Mouse (Mus musculus) heart, embryonic 14.5 days (tissue): ENCODE measurements around the gene Isg20l2. TPM values are rescaled to one million over a fixed set of nuclear protein-coding genes. Genes with fewer than 3 reads are reported as not detected.
A peak's percentile ranks its signal among the peaks of the same experiment; 100 is the strongest.

Experiments used
- ATAC-seq: fragments of 200-750 bp; cut with Nextera tagmentation; 2 replicates; pipeline ENCODE4 v1.8.0; 2017; ENCODE audit warnings: low read depth, moderate TSS enrichment; ENCODE audit not compliant: insufficient number of reproducible peaks, insufficient read depth, low FRiP score
- H3K27ac ChIP-seq, 2 experiments: fragments of 200-500 bp in 1 of 2; fragments of 300-500 bp in 1 of 2; sonication (generic) in 1 of 2; replicated peaks in 1 of 2; 2 replicates each; pipeline ENCODE4 v1.5.1; 2012 to 2014; ENCODE audit warnings: low read depth in 2 of 2, low read length in 2 of 2, control low read depth in 1 of 2, mild to moderate bottlenecking in 1 of 2, mixed read lengths in 1 of 2; ENCODE audit not compliant: control insufficient read depth in 1 of 2, insufficient read depth in 1 of 2
- H3K27me3 ChIP-seq: fragments of 300-500 bp; sonication (generic); 2 replicates; pipeline ENCODE4 v1.6.1; 2014; ENCODE audit warnings: mild to moderate bottlenecking, low read length, control low read depth; ENCODE audit not compliant: control insufficient read depth, insufficient read depth
- H3K36me3 ChIP-seq: fragments of 300-500 bp; sonication (generic); 2 replicates; pipeline ENCODE4 v1.6.1; 2014; ENCODE audit warnings: mild to moderate bottlenecking, control low read depth, low read length, mixed read lengths; ENCODE audit not compliant: control insufficient read depth, insufficient read depth
- H3K4me1 ChIP-seq, 2 experiments: fragments of 200-500 bp in 1 of 2; fragments of 300-500 bp in 1 of 2; sonication (generic) in 1 of 2; 2 replicates each; pipeline ENCODE4 v1.6.1; 2012 to 2014; ENCODE audit warnings: low read length in 2 of 2, control low read depth in 1 of 2, mixed read lengths in 1 of 2; ENCODE audit not compliant: control insufficient read depth in 2 of 2, insufficient read depth in 2 of 2
- H3K4me2 ChIP-seq: fragments of 300-500 bp; sonication (generic); 2 replicates; pipeline ENCODE4 v1.6.1; 2014; ENCODE audit warnings: mild to moderate bottlenecking, low read length
- H3K4me3 ChIP-seq, 2 experiments: fragments of 200-500 bp in 1 of 2; fragments of 300-500 bp in 1 of 2; sonication (generic) in 1 of 2; 2 replicates each; pipeline ENCODE4 v1.5.1; 2012 to 2014; ENCODE audit warnings: low read length in 2 of 2, mild to moderate bottlenecking in 2 of 2, control low read depth in 1 of 2, low read depth in 1 of 2, moderate library complexity in 1 of 2; ENCODE audit not compliant: control insufficient read depth in 1 of 2, insufficient read depth in 1 of 2
- H3K9ac ChIP-seq: fragments of 300-500 bp; sonication (generic); 2 replicates; pipeline ENCODE4 v1.6.1; 2014; ENCODE audit warnings: mild to moderate bottlenecking, low read length
- H3K9me3 ChIP-seq: fragments of 300-500 bp; sonication (generic); 2 replicates; pipeline ENCODE4 v1.6.1; 2016; ENCODE audit warnings: low read length, control low read depth; ENCODE audit not compliant: control insufficient read depth
- WGBS: fragments of 180-500 bp; shearing (Covaris S2); extraction: QIAGEN DNeasy Blood & Tissue Kit; methylation state at CpG from one replicate; pipeline ENCODE4 v1.1.7; 2014; 5-methylcytosine and 5-hydroxymethylcytosine counted together
- polyA plus RNA-seq: library from polyadenylated mRNA; unstranded; fragments of >200 nt; fragmentation: Nextera tagmentation; extraction: Ambion mirVana; gene quantifications from 2 replicates; pipeline ENCODE4 v1.2.1, GENCODE M21; 2014

Gene Isg20l2
- polyA plus RNA-seq, 1 experiment from 2014 or later: 18.5 TPM

DNA sequence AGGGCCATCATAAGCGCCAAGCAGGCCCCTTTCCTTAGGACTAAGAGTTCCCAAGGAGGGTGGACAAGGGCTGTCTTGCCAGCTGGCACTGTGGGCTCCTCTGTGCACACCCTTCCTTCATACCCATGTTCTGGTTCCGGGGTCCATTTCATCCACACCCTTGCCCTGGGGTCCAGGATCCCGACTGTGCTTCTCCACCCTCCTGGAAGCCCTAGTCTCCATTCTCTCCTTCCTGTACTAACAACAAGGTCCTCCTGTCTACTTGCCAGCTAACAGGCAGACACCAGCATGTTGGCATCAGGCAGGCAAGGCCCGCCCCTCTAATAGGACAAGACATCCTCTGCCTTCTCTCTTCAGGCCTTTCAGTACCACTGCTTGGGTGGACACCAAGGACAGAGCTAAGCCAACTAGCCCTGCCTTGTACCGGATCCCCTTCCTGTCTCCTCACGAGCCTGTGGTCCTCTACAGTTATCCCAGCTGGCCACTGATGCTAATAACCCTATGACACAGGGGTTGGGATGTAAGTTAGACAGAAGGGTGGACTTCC, 51.2 kb downstream of the Isg20l2 start:
- no peak for ATAC-seq
- Histone ChIP-seq H3K4me1 (peaks cover 47 to 50% of the 10 kb centered on the region in 2 experiments), H3K27me3 (no peaks in the 10 kb centered on the region), H3K4me2 (no peak overlapping the region), H3K9me3 (no peaks in the 10 kb centered on the region), H3K9ac (peak overlapping the region; percentile 70; the same call in 1 of the 2 replicates), H3K4me3 (no peak overlapping the region), H3K27ac (peak overlapping the region; percentile 93 to 98; a peak in 3 of 4 replicates), H3K36me3 (peaks cover 18% of the 10 kb centered on the region)
- WGBS: 77% methylated on average over 6 of the region's 6 CpGs

DNA sequence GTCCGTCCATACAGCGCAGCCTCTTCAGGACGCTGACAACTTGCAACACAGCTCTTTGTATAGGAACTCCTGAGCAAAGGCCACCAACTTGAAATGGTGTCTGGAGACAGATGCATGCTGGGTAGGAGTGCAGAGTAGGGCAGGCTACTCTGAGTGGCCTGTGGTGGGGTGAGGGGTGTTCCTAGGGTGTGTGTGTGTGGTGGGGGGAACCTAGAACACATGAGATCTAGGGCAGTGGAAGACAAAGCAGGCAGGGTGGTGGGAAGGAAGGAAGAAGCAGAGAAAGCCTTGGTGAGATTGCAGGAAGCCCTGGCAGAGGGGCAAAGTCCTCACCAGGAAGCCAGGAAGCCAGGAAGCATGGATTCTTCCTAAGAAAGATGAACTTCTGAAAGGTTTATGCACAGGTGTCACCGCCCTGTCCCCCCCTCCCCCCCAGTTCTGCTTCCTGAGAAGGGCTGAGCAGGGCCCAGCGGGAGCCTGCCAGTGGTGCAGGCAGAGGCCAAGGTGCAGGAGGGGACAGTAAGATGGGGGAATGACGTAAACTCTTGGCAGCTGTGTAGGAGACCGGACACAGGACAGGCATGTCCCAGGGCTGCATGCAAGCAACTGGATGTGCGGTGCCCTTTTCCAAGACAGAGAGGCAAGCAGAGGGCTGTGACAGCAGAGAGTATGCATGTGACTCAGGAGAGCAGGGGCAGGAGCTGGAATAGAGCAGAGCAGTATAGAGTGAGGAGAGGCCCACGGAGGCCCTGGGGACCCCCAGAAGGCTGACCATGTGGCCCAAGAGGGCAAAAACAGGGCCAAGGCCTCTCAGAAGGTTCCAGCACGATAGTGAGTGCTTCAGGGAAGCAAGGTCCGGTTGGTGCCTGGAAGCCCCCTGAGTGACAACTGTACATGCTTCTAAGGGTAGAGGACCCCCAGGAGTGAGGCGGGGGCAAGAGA, 52.1 kb downstream of the Isg20l2 start:
- H3K36me3 ChIP-seq: peaks cover 11% of the 10 kb centered on the region; the same call in 1 of the 2 replicates
- H3K4me2 ChIP-seq: peak overlapping the region; percentile 58
- H3K4me1 ChIP-seq: peaks cover 52 to 57% of the 10 kb centered on the region in 2 experiments
- no peak overlapping the region for H3K4me3 ChIP-seq
- H3K27ac ChIP-seq: peak overlapping the region; percentile 93 to 98
- H3K9ac ChIP-seq: peak overlapping the region; percentile 70
- no peaks in the 10 kb centered on the region for H3K27me3 ChIP-seq
- no peaks in the 10 kb centered on the region for H3K9me3 ChIP-seq
- WGBS: 25% methylated on average over 12 of the region's 12 CpGs
- ATAC-seq: peak; percentile 53

DNA sequence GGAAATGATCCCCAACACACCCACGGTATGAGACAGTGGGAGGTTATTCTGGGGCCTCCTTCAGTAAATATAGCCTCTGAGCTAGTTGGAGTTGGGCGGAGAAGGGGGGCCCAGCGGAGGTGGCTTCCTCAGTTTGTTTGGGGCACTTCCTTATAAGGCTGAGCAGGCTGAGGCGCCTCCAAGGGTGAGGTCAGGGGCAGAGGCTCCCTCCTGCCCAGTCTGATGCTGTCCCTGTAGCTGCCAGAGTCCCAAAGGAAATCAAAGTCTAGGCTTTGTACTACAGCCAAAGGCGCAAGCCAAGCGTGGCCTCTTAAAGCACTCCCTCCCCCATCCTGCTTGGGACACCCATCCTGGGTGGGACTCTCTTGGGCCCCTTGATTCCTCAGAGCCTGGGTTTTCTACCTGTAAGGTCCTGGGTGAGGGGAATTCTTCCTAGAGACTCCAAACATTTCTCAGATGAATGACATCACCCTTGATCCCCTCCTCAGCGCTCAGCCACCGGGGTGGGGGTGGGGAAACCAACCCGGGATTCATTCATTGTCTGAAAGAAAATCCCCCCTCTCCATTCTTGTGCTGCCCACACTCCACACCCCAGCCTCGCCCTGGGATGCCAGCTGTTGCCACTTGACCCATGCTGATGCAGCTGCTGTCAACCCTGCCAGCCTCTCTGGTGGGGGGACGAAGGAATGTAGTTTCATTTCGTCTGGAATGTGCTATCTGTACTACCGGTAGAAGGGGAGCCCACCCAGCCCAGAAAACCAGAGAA, 52.9 kb downstream of the Isg20l2 start:
- Histone ChIP-seq H3K36me3 (0 out of 2 replicates have a peak, but pooled peaks cover 3% of the 10 kb centered on the region), H3K27ac (peak overlapping the region; percentile 93 to 98), H3K9me3 (no peaks in the 10 kb centered on the region), H3K4me1 (peaks cover 55 to 65% of the 10 kb centered on the region in 2 experiments), H3K9ac (peak overlapping the region; percentile 70), H3K4me2 (peak overlapping the region; percentile 58), H3K4me3 (peak overlapping the region in 1 of 2 experiments; percentile 10; a peak in 1 of 4 replicates), H3K27me3 (no peaks in the 10 kb centered on the region)
- ATAC-seq: peak; percentile 54
- 5% methylated on average over 13 of the region's 13 CpGs for WGBS

DNA sequence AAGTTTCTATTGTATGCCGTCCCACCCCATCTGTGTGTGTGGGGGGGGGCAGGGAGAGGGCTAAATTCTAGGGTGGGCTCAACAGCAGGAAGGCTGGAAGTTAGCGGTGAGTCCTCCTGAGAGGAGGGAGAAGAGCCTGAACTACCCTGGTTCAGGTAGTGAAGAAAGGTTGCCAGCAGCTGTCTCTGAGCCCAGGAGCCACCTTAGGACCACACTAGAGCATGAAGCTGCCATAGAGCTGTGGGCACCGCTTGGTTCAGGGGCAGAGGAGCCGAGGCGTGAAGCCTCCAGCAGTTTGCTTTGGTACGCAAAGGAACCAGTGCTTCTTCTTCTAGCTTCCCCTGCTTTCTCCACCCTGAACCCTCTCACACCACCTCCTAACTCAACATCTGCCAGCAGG, 53.5 kb downstream of the Isg20l2 start:
- peak overlapping the region; percentile 70; the same call in 1 of the 2 replicates for H3K9ac ChIP-seq
- H3K4me3 ChIP-seq: peak overlapping the region in 1 of 2 experiments; percentile 10; a peak in 1 of 4 replicates
- H3K4me1 ChIP-seq: peaks cover 57 to 67% of the 10 kb centered on the region in 2 experiments
- H3K36me3 ChIP-seq: no peaks in the 10 kb centered on the region
- peaks cover 3% of the 10 kb centered on the region for H3K27me3 ChIP-seq
- WGBS: 53% methylated on average over 6 of the region's 6 CpGs
- ATAC-seq: no peak
- H3K27ac ChIP-seq: peak overlapping the region; percentile 93 to 98
- H3K9me3 ChIP-seq: no peaks in the 10 kb centered on the region
- H3K4me2 ChIP-seq: peak overlapping the region; percentile 58

DNA sequence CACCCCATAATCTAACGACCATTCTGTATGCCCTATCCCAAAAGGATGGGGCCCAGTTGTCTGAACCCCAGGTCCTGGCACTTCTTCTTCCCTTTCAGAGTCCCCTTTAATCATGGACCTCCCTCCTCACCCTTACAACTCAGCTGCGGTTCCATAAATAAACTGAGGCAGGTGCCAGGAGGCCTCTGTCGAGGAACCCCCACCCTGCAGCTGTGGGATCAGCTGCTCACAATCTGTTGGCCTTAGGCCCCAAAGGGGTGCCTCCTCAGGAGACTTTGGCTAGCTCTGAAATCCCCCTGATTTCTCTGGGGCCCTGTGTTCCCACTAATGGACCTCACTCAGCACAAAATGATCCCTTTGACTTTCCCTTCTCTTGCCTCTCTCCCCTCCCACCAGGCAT, 54.0 kb downstream of the Isg20l2 start:
- 30% methylated on average over 3 of the region's 3 CpGs for WGBS
- Histone ChIP-seq H3K27ac (peak overlapping the region in 1 of 2 experiments; percentile 98; a peak in 3 of 4 replicates), H3K9ac (peak overlapping the region; percentile 70; the same call in 1 of the 2 replicates), H3K4me1 (peaks cover 57 to 67% of the 10 kb centered on the region in 2 experiments), H3K9me3 (no peaks in the 10 kb centered on the region), H3K4me3 (no peak overlapping the region), H3K36me3 (no peaks in the 10 kb centered on the region), H3K27me3 (peaks cover 8% of the 10 kb centered on the region), H3K4me2 (peak overlapping the region; percentile 58)
- no peak for ATAC-seq

DNA sequence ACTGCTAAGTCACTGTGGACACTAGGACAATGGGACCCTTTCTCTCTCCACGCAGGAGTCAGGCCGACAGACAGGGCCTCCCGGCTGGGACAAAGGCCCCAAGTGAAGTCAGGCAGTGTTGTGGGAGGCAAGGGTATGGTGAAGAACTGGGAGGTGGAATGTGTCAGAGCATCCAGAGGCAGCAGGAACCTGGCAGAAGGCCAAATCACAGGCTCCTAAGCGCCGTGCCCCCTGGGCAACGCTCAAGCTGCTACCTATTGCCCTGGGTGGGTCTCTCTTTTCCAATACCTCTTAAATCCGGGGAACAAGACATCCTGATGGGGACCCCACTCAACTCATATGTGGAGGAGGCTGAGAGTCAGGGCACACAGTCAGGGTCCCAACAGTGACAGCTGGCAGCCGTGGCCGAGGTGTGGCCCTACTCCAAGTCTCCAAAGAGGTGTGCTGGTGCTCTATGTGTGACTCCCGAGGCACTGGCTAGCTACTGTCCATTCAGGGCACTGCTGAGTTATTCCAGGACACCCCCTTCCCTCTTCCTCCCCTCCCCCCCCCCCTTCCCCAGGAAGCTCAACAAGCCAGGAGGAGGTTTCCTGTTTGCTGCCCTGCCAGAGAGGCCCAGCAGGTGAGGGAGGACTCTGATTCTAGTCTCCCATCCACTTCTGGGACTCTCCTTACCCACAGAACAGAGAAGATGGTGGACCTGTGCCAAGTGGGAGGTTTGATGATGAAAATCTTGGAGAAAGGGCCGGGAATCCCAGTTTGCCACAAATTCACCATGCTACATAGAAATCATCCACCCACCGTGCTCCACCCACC, 55.6 kb downstream of the Isg20l2 start:
- WGBS: 16% methylated on average over 12 of the region's 12 CpGs
- Histone ChIP-seq H3K27me3 (peaks cover 21% of the 10 kb centered on the region), H3K36me3 (no peaks in the 10 kb centered on the region), H3K9me3 (no peaks in the 10 kb centered on the region), H3K4me3 (no peak overlapping the region), H3K4me1 (peaks cover 57 to 67% of the 10 kb centered on the region in 2 experiments), H3K4me2 (peak overlapping the region; percentile 67), H3K9ac (peak overlapping the region; percentile 58), H3K27ac (peak overlapping the region; percentile 43 to 84)
- no peak for ATAC-seq
